ENCODE assay signal across 25 mouse cellular contexts in genomic region chr3:107132651-107133050, GRCm38 (mm10). TPM values are rescaled to one million over a fixed set of nuclear protein-coding genes. Genes with fewer than 3 reads are reported as not detected.
DNase-seq lines count a peak whose midpoint lies in the region; ATAC-seq lines count a peak whose summit lies in the region.
"Had no signal": no experiment of that assay in that cellular context is flagged by ENCODE, and none has a peak within 500 bp of the region (broad histone marks: within the 10 kb centered on the region; RNA-seq: fewer than 3 reads in every experiment).

No protein-coding gene starts in this region.

- ATAC-seq in midbrain, embryonic 11.5 days (ENCODE audit: low FRiP score), result peak; percentile 61; the same call in 1 of the 2 replicates
- no peak for ATAC-seq in midbrain, embryonic 15.5 days (replicated peaks)
- peak; percentile 59; the same call in 1 of the 2 replicates for ATAC-seq in neural tube, embryonic 12.5 days (ENCODE audit: low FRiP score, low read depth)
- ATAC-seq in megakaryocyte progenitor cell, adult 5-6 weeks (replicated peaks; ENCODE audit: poor library complexity), result no peak
- ATAC-seq: CD4-positive, CD25-positive, alpha-beta regulatory T cell, adult 4 months; forebrain, embryonic 13.5 days; forebrain, postnatal 0 days had no signal

- WGBS in midbrain, embryonic 11.5 days, result 90% methylated on average over 6 of the region's 6 CpGs
- 62% methylated on average over 6 of the region's 6 CpGs for WGBS in midbrain, embryonic 15.5 days
- WGBS in neural tube, embryonic 12.5 days, result 69% methylated on average over 6 of the region's 6 CpGs

- H3K9me3 ChIP-seq in midbrain, embryonic 11.5 days (ENCODE audit: control insufficient read depth, low read length), result no peaks in the 10 kb centered on the region
- no peaks in the 10 kb centered on the region for H3K9me3 ChIP-seq in midbrain, embryonic 15.5 days
- no peaks in the 10 kb centered on the region for H3K9me3 ChIP-seq in neural tube, embryonic 12.5 days
- H3K9me3 ChIP-seq: embryonic facial prominence, embryonic 13.5 days; forebrain, embryonic 13.5 days; G1E; heart, embryonic 13.5 days had no signal

- DNase-seq in heart, adult 11 months, result peak; percentile 39
- no peak for DNase-seq in heart, adult 8-10 months (ENCODE audit: low spot score)
- DNase-seq in midbrain, embryonic 11.5 days (ENCODE audit: low spot score, missing footprints), result no peak
- no peak for DNase-seq in neural tube, embryonic 10.5 days (ENCODE audit: extremely low spot score, low spot score)
- no peak for DNase-seq in layer of hippocampus, postnatal 36 days
- DNase-seq: adrenal gland, adult 8-10 months; adrenal gland, postnatal 36 days; B cell, adult 2 months; cerebellum, adult 18-20 months; cerebellum, adult 9-11 months; cerebellum, postnatal 36 days; forebrain, postnatal 0 days; gastrocnemius, postnatal 14 days; heart, postnatal 36 days had no signal

- no peak overlapping the region for H3K4me2 ChIP-seq in midbrain, embryonic 11.5 days
- H3K4me2 ChIP-seq in midbrain, embryonic 15.5 days, result no peak overlapping the region
- H3K4me2 ChIP-seq in neural tube, embryonic 12.5 days (replicated peaks), result no peak overlapping the region
- H3K4me2 ChIP-seq: embryonic facial prominence, embryonic 13.5 days; forebrain, embryonic 13.5 days; heart, embryonic 13.5 days had no signal

- no peak overlapping the region for H3K4me3 ChIP-seq in midbrain, embryonic 11.5 days (ENCODE audit: low read depth, low read length)
- no peak overlapping the region for H3K4me3 ChIP-seq in midbrain, embryonic 15.5 days
- H3K4me3 ChIP-seq in neural tube, embryonic 12.5 days, result no peak overlapping the region
- H3K4me3 ChIP-seq: embryonic facial prominence, embryonic 13.5 days; forebrain, embryonic 13.5 days; heart, embryonic 13.5 days had no signal

- no peaks in the 10 kb centered on the region for H3K27me3 ChIP-seq in midbrain, embryonic 11.5 days (ENCODE audit: control insufficient read depth, insufficient read depth, low read length)
- no peaks in the 10 kb centered on the region for H3K27me3 ChIP-seq in midbrain, embryonic 15.5 days (replicated peaks)
- no peaks in the 10 kb centered on the region for H3K27me3 ChIP-seq in neural tube, embryonic 12.5 days (replicated peaks)
- H3K27me3 ChIP-seq: embryonic facial prominence, embryonic 13.5 days; forebrain, embryonic 13.5 days; heart, embryonic 13.5 days had no signal

- H3K27ac ChIP-seq in midbrain, embryonic 11.5 days (ENCODE audit: low read depth, low read length), result no peak overlapping the region
- no peak overlapping the region for H3K27ac ChIP-seq in midbrain, embryonic 15.5 days
- no peak overlapping the region for H3K27ac ChIP-seq in neural tube, embryonic 12.5 days
- H3K27ac ChIP-seq: embryonic facial prominence, embryonic 13.5 days; forebrain, embryonic 13.5 days; heart, embryonic 13.5 days had no signal

- no peak overlapping the region for H3K9ac ChIP-seq in midbrain, embryonic 11.5 days (ENCODE audit: low read length)
- H3K9ac ChIP-seq in midbrain, embryonic 15.5 days, result no peak overlapping the region
- no peak overlapping the region for H3K9ac ChIP-seq in neural tube, embryonic 12.5 days
- H3K9ac ChIP-seq: embryonic facial prominence, embryonic 13.5 days; forebrain, embryonic 13.5 days; forebrain, postnatal 0 days; heart, embryonic 13.5 days had no signal

- no peaks in the 10 kb centered on the region for H3K4me1 ChIP-seq in midbrain, embryonic 11.5 days (ENCODE audit: control insufficient read depth, insufficient read depth, low read length)
- H3K4me1 ChIP-seq in midbrain, embryonic 15.5 days, result 0 out of 2 replicates have a peak, but pooled peaks cover 5% of the 10 kb centered on the region
- H3K4me1 ChIP-seq in neural tube, embryonic 12.5 days, result no peaks in the 10 kb centered on the region
- H3K4me1 ChIP-seq: embryonic facial prominence, embryonic 13.5 days had no signal

- H3K36me3 ChIP-seq in midbrain, embryonic 11.5 days (ENCODE audit: control insufficient read depth, insufficient read depth, low read length), result no peaks in the 10 kb centered on the region
- no peaks in the 10 kb centered on the region for H3K36me3 ChIP-seq in midbrain, embryonic 15.5 days (replicated peaks)
- H3K36me3 ChIP-seq in neural tube, embryonic 12.5 days, result no peaks in the 10 kb centered on the region
- H3K36me3 ChIP-seq: embryonic facial prominence, embryonic 13.5 days; G1E; heart, embryonic 13.5 days had no signal

RNA-seq across cellular contexts. Expression of gene Kcna2, which starts 31.7 kb away (rescaled TPM):
- total RNA-seq in heart, adult 8-10 months (2022), result 1 to 10 TPM; 1.2 to 1.7 (median 1.3) TPM
- polyA plus RNA-seq in midbrain, embryonic 11.5 days (2014; fragmentation: Nextera tagmentation; extraction: Ambion mirVana), result 0.18 and 0.28 TPM in 2 replicates
- polyA plus RNA-seq in midbrain, embryonic 15.5 days (2015; fragmentation: Nextera tagmentation; extraction: Ambion mirVana), result 1.7 and 1.9 TPM in 2 replicates
- 0.37 and 0.55 TPM in 2 replicates for polyA plus RNA-seq in neural tube, embryonic 12.5 days (2016; fragmentation: Nextera tagmentation; extraction: Ambion mirVana)
- total RNA-seq in megakaryocyte progenitor cell, adult 5-6 weeks (2015), result not detected in 2 replicates
- not detected in 2 replicates for total RNA-seq in megakaryocyte progenitor cell, adult 5-6 weeks (2017)
- total RNA-seq in layer of hippocampus, postnatal 36 days (2021), result 10 to 100 TPM; 91.3 to 91.6 TPM
- polyA plus RNA-seq: G1E had no signal

RNA-seq across cellular contexts. Expression of gene Kcna10, which starts 50.2 kb away (rescaled TPM):
- not detected for total RNA-seq in heart, adult 8-10 months (2022)
- not detected in 2 replicates for polyA plus RNA-seq in midbrain, embryonic 11.5 days (2014; fragmentation: Nextera tagmentation; extraction: Ambion mirVana)
- polyA plus RNA-seq in midbrain, embryonic 15.5 days (2015; fragmentation: Nextera tagmentation; extraction: Ambion mirVana), result not detected in 2 replicates
- polyA plus RNA-seq in neural tube, embryonic 12.5 days (2016; fragmentation: Nextera tagmentation; extraction: Ambion mirVana), result not detected in 2 replicates
- not detected in 2 replicates for total RNA-seq in megakaryocyte progenitor cell, adult 5-6 weeks (2015)
- total RNA-seq in megakaryocyte progenitor cell, adult 5-6 weeks (2017), result not detected in 2 replicates
- total RNA-seq in layer of hippocampus, postnatal 36 days (2021), result not detected
- total RNA-seq: adrenal gland, adult 8-10 months; adrenal gland, postnatal 36 days; forebrain, postnatal 0 days; gastrocnemius, adult 18-20 months; heart, postnatal 36 days had no signal
- polyA plus RNA-seq: CD4-positive, CD25-positive, alpha-beta regulatory T cell, adult 4 months; embryonic facial prominence, embryonic 13.5 days; forebrain, embryonic 13.5 days; forebrain, postnatal 0 days; G1E; gonadal fat pad, adult 2 months; heart, embryonic 13.5 days; heart, postnatal 0 days had no signal

Comparison
In these comparisons a context has a peak if more than half of its experiments do, and no peak if none do; other contexts are left out.
1. ATAC-seq: peak in midbrain, embryonic 11.5 days (single experiment) and neural tube, embryonic 12.5 days (single experiment); none in midbrain, embryonic 15.5 days (single experiment) and megakaryocyte progenitor cell, adult 5-6 weeks (single experiment).
2. RNA of gene Kcna2, which starts 31.7 kb away (total RNA-seq): 91.3 to 91.6 TPM in layer of hippocampus, postnatal 36 days; 1.2 to 1.7 TPM in heart, adult 8-10 months and not detected in megakaryocyte progenitor cell, adult 5-6 weeks; every median in the first group is over 10 times any median in the second.